Mouse (Mus musculus) kidney, postnatal 0 days (tissue): ENCODE measurements around the gene Hgf. TPM values are rescaled to one million over a fixed set of nuclear protein-coding genes. Genes with fewer than 3 reads are reported as not detected.

ENCODE experiments used
- ATAC-seq: fragments of 200-750 bp; cut with Nextera tagmentation; replicated peaks from 2 replicates; pipeline ENCODE4 v1.8.0; 2017; ENCODE audit warnings: low read depth, moderate number of reproducible peaks, moderate TSS enrichment, moderate library complexity; ENCODE audit not compliant: low FRiP score
- DNase-seq: peaks from one replicate; pipeline ENCODE4 v3.0.0-alpha.2; 2016; ENCODE audit warnings: low spot score
- H3K27ac ChIP-seq: fragments of 300-500 bp; sonication (generic); 2 replicates; pipeline ENCODE4 v1.5.1; 2014; ENCODE audit warnings: mild to moderate bottlenecking
- H3K27me3 ChIP-seq: fragments of 300-500 bp; sonication (generic); 2 replicates; pipeline ENCODE4 v1.6.1; 2014; ENCODE audit warnings: low read length, mixed read lengths; ENCODE audit not compliant: insufficient read depth
- H3K36me3 ChIP-seq: fragments of 300-500 bp; sonication (generic); 2 replicates; pipeline ENCODE4 v1.6.1; 2014; ENCODE audit warnings: low read length, mixed read lengths; ENCODE audit not compliant: insufficient read depth
- H3K4me1 ChIP-seq: fragments of 300-500 bp; sonication (generic); replicated peaks from 2 replicates; pipeline ENCODE4 v1.6.1; 2014; ENCODE audit warnings: antibody characterized with exemption, low read length, mixed read lengths; ENCODE audit not compliant: insufficient read depth
- H3K4me2 ChIP-seq: fragments of 300-500 bp; sonication (generic); 2 replicates; pipeline ENCODE4 v1.6.1; 2014; ENCODE audit warnings: mild to moderate bottlenecking, low read length, moderate library complexity, mixed read lengths
- H3K4me3 ChIP-seq: fragments of 300-500 bp; sonication (generic); replicated peaks from 2 replicates; pipeline ENCODE4 v1.5.1; 2014; ENCODE audit warnings: low read depth, low read length
- H3K9ac ChIP-seq: fragments of 300-500 bp; sonication (generic); 2 replicates; pipeline ENCODE4 v1.6.1; 2014; ENCODE audit warnings: low read depth, low read length
- H3K9me3 ChIP-seq: fragments of 300-500 bp; sonication (generic); replicated peaks from 2 replicates; pipeline ENCODE4 v1.6.1; 2016; ENCODE audit warnings: low read length, inconsistent platforms, mixed read lengths
- CTCF ChIP-seq: IDR thresholded peaks from 2 replicates; pipeline ENCODE4 v1.5.1; 2016; ENCODE audit warnings: antibody characterized with exemption, low read depth, mild to moderate bottlenecking, moderate library complexity
- WGBS: fragments of 180-500 bp; shearing (Covaris S2); extraction: QIAGEN DNeasy Blood & Tissue Kit; methylation state at CpG from one replicate; pipeline ENCODE4 v1.1.7; 2014; 5-methylcytosine and 5-hydroxymethylcytosine counted together
- polyA plus RNA-seq: library from polyadenylated mRNA; unstranded; fragments of >200 nt; fragmentation: Nextera tagmentation; extraction: Ambion mirVana; gene quantifications from 2 replicates; pipeline ENCODE4 v1.2.1, GENCODE M21; 2015

Hgf gene
- polyA plus RNA-seq, 1 experiment from 2014 or later = 1.9 TPM

GRCm38 (mm10) chr5:16552647-16553046 is 648 bp upstream of the Hgf start:
- WGBS = 56% methylated on average over 4 of the region's 4 CpGs
- H3K27me3 ChIP-seq = no peaks in the 10 kb centered on the region
- ATAC-seq = no peak

GRCm38 (mm10) chr5:16560247-16560646 is 7.0 kb downstream of the Hgf start:
- no peaks in the 10 kb centered on the region for H3K36me3 ChIP-seq
- no peak overlapping the region for H3K9ac ChIP-seq
- ATAC-seq (no peak), DNase-seq (no peak)
- H3K9me3 ChIP-seq = no peaks in the 10 kb centered on the region
- H3K27ac ChIP-seq = no peak overlapping the region
- no peaks in the 10 kb centered on the region for H3K4me1 ChIP-seq
- H3K4me2 ChIP-seq = no peak overlapping the region
- H3K4me3 ChIP-seq = no peak overlapping the region
- no peaks in the 10 kb centered on the region for H3K27me3 ChIP-seq
- TF ChIP-seq CTCF = no peak
- 77% methylated on average over 3 of the region's 3 CpGs for WGBS

More at GRCm38 (mm10) chr5:16552647-16553046, 648 bp upstream of the Hgf start:
- Histone ChIP-seq H3K4me3 (no peak overlapping the region), H3K9me3 (no peaks in the 10 kb centered on the region), H3K9ac (no peak overlapping the region), H3K4me2 (no peak overlapping the region), H3K4me1 (no peaks in the 10 kb centered on the region), H3K27ac (no peak overlapping the region), H3K36me3 (no peaks in the 10 kb centered on the region)
- DNase-seq = no peak
- TF ChIP-seq CTCF = no peak

- Histone ChIP-seq H3K4me3 (no peak overlapping the region), H3K27me3 (no peaks in the 10 kb centered on the region), H3K27ac (no peak overlapping the region), H3K9ac (no peak overlapping the region), H3K36me3 (no peaks in the 10 kb centered on the region), H3K9me3 (no peaks in the 10 kb centered on the region), H3K4me1 (no peaks in the 10 kb centered on the region), H3K4me2 (no peak overlapping the region)
- 79% methylated on average over 4 of the region's 4 CpGs for WGBS
- TF ChIP-seq CTCF = no peak
- DNase-seq (no peak), ATAC-seq (no peak)
These were observed 15.7 kb downstream of the Hgf start for GRCm38 (mm10) chr5:16568997-16569396.

- 18% methylated on average over 14 of the region's 14 CpGs for WGBS
- Histone ChIP-seq H3K4me3 (no peak overlapping the region), H3K9ac (no peak overlapping the region), H3K9me3 (no peaks in the 10 kb centered on the region), H3K4me1 (no peaks in the 10 kb centered on the region), H3K4me2 (no peak overlapping the region), H3K27ac (no peak overlapping the region), H3K27me3 (no peaks in the 10 kb centered on the region), H3K36me3 (no peaks in the 10 kb centered on the region)
- DNase-seq (peak; percentile 69), ATAC-seq (peak; percentile 54; the same call in 1 of the 2 replicates)
- TF ChIP-seq CTCF = no peak
These were observed 24.8 kb downstream of the Hgf start for GRCm38 (mm10) chr5:16577882-16578742.

GRCm38 (mm10) chr5:16595699-16596098 is 42.4 kb downstream of the Hgf start:
- Histone ChIP-seq H3K4me3 (no peak overlapping the region), H3K36me3 (no peaks in the 10 kb centered on the region), H3K4me1 (no peaks in the 10 kb centered on the region), H3K9ac (no peak overlapping the region), H3K27ac (no peak overlapping the region), H3K27me3 (no peaks in the 10 kb centered on the region), H3K9me3 (no peaks in the 10 kb centered on the region), H3K4me2 (no peak overlapping the region)
- no peak for TF ChIP-seq CTCF
- no peak for DNase-seq
- no peak for ATAC-seq
- WGBS = 89% methylated on average over 4 of the region's 4 CpGs

- no peak for DNase-seq
- Histone ChIP-seq H3K27ac (no peak overlapping the region), H3K9me3 (no peaks in the 10 kb centered on the region), H3K4me1 (no peaks in the 10 kb centered on the region), H3K36me3 (no peaks in the 10 kb centered on the region), H3K9ac (no peak overlapping the region), H3K4me3 (no peak overlapping the region), H3K27me3 (no peaks in the 10 kb centered on the region), H3K4me2 (no peak overlapping the region)
- WGBS = 62% methylated on average over 6 of the region's 6 CpGs
- ATAC-seq = no peak
- no peak for TF ChIP-seq CTCF
These were observed 44.7 kb downstream of the Hgf start for GRCm38 (mm10) chr5:16597996-16598395.
